Mouse (Mus musculus) WW6 (cell line): ENCODE measurements around the gene Iqgap1.
"Not testable (repeated sequence)": the region's sequence is repeated elsewhere in the genome, so short reads cannot be mapped to it uniquely, and the experiment has no call there.

Source experiments
- DNase-seq: peaks from one replicate; pipeline ENCODE4 v3.0.0-alpha.2; 2013; ENCODE audit warnings: low read depth, low spot score

The Iqgap1 gene

DNA sequence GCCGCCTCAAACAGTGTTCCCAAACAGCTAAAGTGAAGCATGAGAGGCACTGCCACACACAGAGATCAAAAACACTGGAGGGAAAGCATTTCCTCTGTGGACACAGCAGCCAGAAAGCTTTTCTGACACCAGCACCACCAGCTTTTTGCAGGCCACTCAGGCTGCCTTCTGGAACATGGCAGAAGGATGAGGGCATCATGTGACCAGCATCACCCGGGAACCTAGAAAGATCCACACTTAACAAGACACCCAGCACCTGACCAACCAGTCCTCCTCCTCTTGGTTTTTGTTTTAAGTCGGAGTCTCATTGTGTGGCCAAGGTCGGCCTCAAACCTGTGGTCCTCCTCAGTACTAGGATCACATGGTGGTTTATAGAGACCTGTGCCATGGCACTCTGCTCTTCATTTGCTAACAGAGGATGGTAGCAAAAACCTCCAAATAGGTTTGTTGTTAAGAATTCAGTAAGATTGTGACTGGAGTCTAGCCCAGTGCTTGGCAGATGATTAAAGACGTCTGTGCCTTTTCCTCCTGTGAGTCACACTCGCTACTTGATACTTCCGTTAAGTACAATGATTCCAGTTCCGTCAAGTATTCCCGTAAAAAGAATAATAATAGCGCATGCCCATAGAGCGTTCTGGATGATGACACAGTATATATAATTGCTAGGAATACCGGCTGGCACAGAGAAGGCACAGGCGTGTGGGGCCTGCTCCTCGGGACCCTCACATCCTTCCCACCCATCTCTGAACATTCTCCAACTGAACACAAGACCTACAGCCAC lies 51.8 kb downstream of the Iqgap1 start:
- DNase-seq = no peak

DNA sequence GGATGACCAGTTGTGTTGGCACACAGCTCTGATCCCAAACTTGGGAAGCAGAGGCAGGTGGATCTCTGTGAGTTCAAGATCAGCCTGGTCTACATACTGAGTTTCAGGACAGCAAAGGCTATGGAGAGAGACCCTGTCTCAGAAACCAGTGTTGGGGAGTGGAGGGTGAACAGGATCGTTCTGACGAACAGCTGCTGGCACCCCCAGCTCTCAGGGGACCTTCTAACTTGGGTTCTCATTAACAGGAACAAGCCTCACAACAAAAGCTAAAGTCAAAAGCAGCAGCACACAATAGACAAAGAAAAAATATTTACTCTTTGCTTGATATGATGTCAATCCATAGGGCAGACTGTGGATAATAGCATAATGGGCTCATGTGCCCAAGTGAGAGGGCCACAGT lies 55.3 kb downstream of the Iqgap1 start:
- DNase-seq = no peak

DNA sequence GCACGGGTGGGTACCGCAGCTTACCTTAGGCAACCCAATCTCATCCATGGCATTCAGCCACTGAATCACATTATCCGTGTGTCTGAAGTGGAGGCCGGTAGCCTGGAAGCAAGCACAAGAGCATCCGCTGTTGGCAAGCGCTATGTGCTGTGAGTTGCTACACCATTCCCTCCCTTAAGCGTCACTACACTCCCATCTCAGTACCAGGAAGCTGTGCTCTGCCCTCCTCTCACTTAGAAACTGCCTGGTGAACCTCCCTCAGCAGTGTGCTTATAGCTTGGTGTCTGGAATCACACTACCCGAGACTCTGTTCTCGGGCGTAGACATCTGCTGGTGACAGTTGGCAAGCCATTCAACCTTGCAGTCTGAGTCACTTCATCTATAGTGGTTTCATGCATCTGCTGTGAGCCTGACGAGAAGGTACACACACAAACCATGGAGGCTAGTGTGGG lies 58.9 kb downstream of the Iqgap1 start:
- no peak for DNase-seq

DNA sequence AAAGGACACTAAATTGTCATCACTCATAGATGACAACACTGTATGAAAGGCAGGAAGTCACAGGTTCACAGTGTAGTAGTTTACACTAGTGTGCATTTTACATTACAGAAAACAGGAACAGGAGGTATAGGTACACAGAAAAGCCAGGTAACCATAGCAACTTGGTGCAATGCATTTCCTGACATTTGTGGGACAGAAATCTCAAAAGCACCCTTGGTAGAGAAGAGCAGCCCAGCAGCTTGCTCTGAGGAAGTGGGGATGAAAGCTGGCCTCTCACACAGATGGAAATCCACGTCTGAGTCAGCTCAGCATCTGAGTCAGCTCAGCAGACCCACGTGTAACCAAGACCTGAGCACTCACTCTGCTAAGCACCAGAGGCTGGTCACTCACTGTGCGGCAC lies 59.7 kb downstream of the Iqgap1 start:
- DNase-seq = no peak

DNA sequence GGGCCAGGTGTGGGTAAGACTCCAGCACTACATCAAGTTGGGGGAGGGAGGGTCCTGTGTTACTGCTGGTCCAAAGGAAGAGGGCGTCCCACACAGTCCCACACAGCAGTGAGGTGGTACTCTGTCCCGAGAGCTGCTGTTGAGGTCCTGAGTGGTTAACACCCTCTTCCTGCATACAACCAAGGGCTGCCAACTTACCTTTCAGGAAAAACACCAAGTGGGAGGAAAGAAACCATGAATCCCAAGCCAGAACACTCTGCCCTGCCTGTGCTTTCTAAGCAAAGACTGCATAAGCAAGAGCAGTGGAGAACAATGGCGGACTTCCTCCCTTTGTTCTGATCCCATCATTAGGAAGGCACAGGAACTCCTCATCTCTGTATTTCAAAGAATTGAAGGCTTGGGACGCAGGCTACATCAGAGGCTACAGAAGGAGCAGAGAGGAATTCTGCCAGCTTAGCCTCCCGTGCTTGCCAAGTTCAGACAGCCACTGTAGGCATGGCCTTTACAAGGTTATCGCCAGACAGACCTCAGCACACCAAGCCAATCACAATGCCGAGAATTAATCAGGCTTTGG lies 61.8 kb downstream of the Iqgap1 start:
- no peak for DNase-seq

DNA sequence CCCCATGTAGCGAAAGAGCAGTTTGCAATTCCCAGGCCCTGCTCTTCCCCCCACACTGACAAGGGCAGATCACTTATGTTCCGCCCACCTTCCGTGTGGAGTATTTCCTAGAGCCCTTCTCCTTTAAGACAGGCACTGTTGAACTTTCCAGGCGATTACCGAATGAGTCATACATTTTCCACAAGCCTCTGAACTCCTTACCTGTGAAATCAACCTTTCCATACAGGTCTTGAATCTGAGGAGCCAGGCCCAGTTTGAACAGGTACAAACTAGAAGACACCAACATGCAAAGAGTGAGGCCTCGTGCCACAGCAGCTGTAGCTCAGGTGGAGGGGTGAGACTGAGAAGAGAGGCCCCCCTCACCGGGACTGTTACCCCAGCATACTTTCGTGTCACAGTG lies 63.5 kb downstream of the Iqgap1 start:
- no peak for DNase-seq

DNA sequence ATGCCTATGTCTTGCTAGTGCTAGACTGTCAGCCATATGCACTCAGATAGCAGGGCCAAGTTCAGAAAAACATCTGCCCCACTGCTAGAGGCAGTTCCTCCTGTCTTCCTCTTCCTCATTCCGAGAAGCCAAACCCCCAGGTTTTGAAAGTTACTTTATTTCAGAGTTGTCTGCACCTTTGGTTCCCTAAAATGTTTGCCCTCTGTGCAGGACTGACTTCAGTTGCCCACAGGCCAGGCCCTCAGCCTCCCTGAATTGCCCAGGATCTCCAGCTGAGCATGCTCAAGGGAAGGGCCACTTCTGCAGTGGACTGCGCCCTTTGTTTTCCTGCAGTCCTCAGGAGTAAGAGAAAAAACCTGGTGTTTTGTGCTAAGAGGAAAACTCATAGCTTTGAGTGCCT lies 71.7 kb downstream of the Iqgap1 start:
- no peak for DNase-seq

DNA sequence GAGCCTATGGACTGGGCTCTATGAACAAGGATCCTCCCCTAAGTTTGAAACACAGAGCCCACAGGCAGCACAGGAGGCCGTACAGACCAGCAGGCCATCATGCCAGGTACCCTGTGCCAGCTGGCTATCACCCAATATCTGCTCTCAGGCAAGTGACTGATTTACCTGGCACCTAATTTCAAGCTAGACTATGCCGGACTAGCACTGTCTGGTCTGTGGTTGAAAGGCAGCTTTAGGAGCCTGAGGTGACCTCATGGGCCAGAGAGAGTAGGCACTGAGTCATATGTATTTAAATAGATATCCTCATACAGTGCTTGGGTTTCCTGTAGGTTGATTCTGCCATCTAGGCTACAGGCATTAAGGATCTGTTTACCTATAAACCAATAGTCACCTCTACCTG lies 72.2 kb downstream of the Iqgap1 start:
- DNase-seq = no peak

DNA sequence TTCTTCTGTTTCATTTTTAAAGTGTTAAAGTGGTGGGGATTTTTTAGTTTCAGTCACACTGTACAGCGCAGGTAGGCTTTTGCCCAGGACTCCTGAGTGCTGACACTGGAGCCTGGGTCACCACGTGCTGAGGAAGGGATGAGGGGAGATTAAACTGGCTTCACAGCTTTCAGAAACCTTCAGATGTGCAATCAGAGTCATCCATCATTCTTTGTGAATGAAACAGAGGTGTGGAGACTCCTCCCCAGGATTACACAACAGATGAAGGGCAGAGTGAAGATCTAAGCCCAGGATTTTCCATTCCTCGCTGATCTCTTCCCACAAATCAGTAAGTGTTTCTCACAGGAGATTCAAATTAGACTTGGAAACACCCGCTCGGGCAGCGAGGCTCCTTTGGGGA lies 76.2 kb downstream of the Iqgap1 start:
- DNase-seq = no peak

DNA sequence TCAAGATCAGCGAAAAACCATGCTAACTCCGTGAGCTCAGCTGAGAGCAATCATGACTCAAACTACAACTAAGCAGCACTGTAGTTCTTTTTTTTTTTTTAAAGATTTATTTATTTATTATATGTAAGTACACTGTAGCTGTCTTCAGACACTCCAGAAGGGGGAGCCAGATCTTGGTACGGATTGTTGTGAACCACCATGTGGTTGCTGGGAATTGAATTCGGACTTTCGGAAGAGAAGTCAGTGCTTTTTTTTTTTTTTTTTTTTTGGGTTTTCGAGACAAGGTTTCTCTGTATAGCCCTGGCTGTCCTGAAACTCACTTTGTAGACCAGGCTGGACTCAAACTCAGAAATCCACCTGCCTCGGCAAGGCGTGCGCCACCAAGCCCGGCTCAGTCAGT lies 76.7 kb downstream of the Iqgap1 start:
- DNase-seq = not testable (repeated sequence)

DNA sequence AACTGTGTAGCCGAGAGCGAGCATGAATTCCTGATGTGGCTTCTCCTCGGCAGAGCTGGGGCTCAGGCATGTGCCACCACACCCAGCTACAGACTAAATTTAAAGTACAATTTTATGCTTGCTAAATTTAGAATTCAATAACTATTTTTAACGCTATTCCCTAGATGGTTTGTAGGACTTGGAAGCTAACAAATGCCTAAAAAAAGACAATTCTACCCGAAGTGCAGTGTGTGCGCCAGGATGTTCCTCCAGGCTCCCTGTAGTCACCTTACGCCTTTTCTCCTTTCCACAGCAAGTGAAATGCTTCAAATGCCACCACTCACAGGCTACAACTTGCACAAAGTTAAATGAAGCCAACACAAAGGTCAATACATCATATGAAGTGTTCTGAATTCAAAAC lies 78.4 kb downstream of the Iqgap1 start:
- no peak for DNase-seq

DNA sequence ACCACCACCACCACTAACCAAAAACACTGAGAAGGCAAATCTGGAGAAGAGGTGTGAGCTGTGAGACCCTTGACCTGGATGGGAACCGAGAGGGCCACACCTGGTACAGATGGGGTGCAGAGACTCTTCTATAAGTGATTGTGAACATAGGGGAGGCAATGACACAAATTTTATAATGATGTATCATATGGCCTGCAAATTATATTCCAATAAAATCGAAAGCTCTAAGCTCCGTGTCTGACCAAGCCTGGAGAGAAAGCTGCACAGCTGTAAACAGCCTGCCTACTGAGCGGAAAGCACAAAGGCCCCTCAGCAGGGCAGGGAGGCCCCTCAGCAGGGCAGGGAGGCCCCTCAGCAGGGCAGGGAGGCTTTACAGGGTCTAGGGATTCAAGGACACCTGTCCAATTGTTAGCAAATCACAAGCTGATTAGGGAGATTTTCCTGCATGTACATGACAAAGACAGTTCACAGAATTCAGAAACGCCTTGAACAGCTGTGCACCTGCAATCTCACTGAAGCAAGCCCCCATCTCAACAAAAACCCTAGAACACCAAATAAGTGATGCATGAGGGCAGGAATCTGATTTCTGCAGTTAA lies 79.5 kb downstream of the Iqgap1 start:
- DNase-seq = no peak

DNA sequence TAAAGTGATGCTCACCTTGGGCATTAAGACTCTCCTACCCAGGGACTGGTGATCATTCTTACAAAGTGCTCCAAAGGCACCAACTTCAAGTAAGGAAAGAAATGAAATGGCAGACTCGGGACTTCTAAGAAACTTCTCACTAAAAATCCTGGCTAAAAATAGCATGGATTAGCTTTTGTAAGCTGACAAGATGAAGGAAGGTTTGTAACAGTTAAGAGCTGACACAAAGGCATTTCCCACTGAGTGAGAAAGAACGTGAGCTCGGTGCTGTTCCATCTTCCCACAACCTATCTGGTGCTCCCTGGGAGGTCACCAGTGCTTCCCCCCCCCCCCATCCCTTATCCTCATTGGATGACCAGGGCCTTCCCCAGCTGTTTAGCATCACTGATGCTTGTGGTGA lies 80.0 kb downstream of the Iqgap1 start:
- DNase-seq = no peak

DNA sequence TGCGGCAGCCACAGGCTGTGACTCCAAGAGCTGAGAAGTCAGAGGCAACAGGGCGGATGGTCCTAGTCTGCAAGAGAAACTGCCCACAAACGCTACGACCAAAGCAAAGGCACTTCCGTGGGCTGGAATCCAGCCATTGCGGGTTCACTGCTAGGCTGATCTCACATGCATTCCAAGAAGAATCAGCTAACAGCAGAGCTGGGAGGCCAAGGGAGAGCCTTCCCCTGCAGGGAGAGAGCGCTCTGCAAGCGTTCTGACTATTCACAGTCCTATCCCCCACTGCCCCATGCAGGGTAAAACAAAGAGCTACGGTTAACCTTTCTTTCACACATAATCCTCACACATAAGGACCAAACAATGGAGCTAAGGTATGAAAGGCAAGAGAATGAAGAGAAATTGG lies 80.5 kb downstream of the Iqgap1 start:
- DNase-seq = no peak

DNA sequence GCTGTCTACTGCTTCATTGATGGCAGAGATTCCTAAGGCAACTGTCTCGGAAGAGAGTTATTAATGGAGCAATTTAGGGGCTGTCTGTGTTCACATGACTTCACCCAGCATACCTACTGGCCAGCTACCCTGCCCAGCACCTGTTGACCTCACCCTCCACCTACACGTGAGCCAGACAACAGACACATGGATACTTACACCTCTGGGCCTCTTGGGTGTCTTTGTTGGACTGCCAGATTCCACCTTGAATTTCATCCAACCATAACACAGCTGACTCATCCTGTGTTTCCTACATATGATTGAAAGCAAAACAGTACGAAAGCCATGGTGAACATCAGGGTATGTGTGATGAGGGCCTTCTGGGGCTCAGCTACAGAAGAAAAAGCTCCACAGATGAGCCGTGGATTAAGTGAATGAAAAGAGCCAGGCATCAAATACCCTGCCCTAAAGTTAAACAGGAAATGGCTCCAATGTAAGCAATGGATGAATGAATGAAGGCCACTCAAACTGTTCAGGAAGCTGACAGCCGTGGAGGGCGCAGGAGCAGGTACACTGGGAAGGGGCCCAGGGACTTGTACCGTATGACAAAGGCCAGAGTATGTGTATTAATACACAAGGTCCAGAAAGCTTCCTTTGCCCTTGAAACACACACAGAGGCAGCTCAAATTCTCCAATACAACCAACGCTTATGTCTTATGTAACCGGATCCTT lies 81.7 kb downstream of the Iqgap1 start:
- no peak for DNase-seq

DNA sequence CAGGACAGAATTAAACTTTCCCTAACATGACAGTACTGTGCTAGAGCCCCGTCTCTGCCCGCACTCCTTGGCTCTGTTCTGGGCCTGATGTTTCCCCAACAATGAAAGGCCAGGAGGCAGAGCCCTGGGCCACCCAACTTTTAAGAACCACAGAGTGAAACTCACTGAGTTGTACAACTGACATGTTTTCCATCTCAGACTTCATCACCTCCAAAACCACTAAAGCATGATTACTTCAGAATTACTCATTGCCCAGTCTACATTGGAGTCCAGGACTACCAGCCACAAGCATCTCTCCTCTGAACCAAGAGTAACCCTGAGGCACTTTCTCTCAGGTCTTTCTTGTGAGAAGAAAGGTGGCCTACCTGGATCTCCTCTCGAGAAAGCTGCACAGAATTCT lies 83.1 kb downstream of the Iqgap1 start:
- DNase-seq = no peak

DNA sequence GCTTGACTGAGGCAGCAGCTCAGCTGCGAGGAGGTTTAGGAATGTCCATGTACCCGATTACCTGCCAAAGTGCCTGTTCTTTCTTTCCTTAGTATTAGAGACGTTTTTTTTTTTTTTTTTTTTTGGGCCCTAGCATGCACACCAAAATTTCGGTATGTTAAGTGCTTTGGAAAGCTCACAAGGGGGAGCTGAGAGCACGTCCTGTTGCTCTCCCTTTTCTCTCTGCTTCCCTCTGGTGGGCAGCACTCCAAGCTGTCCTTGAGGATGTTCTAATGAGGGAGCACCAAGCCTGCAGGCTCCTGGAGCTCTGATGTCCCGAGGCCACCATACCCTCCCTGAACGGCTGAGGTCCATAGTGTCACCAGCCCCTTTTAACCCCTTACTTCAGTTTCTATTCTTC lies 84.8 kb downstream of the Iqgap1 start:
- no peak for DNase-seq

DNA sequence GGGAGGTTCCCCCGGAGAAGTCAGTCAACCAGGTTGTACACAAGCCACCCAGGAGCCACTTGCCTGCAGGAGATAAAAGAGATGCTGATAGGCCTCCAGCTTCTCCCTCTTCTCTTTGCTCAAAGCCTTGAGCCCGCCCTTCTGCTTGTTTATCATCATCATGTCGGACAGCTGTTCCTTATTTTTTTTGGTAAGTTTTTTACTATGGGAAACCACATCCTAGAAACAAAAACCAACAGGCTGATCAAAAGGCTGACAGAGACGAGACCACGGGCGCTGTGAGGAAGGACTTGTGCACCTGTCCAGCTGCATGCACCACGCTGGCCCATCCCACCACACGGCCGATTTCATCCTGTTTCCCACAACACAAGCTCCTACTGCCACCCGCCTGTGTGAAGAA lies 89.6 kb downstream of the Iqgap1 start:
- DNase-seq = no peak

DNA sequence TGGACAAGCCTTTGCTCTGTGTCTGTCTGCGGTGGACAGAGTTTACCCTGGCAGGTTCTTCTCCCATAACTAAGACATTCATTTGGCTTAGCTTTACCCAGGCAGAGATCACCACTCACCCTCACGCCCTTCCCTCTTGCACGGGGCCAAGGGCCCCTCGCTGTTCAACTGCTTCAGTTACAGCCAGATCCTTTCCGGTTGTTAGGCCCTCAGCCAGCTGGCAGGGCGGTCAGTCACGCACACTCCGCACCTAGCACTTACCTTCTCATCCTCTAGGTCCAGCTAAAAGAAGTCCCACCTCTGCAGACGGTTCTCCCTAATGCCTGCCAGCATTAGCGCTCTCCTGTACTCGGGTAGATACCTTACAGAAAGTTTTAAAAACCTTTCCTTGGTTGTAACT lies 92.8 kb downstream of the Iqgap1 start:
- no peak for DNase-seq

DNA sequence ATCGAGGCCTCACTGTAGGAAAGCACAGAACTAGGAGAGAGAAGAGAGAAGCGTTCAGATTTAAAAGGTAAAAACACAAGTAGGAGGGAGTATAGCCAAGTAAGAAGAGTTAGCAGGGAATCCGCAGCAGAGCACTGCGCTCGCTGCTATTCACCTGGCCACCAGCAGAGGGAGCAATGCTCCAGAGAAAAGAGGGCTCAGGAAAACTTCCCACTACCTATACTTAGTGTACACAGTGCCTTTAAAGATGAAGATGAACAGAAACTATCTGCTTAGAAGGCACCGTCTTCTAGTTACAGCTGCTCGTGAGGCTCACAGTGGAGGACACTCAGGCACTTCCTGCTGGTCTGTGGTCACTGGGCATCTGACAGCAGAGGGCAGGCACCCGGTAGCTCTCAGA lies 96.1 kb downstream of the Iqgap1 start:
- DNase-seq = no peak

DNA sequence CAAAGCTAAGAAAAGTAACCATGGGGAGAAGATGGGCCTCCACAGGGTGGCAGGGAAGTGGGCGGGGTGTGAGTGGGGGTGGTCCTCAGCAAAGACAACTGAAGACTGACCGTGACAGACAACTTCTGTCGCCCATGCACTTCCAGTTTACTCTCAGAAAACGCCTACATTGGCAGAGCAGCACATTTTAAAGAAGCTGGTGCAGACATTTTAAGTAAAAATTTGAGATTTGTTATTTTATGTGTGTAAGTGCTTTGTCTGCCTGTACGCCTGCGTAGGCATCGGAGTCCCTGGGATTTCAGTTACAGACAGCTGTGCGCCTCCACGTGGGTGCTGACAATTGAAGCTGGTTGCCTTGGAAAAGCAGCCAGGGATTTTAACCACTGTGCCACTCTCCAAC lies 104.7 kb downstream of the Iqgap1 start:
- no peak for DNase-seq

DNA sequence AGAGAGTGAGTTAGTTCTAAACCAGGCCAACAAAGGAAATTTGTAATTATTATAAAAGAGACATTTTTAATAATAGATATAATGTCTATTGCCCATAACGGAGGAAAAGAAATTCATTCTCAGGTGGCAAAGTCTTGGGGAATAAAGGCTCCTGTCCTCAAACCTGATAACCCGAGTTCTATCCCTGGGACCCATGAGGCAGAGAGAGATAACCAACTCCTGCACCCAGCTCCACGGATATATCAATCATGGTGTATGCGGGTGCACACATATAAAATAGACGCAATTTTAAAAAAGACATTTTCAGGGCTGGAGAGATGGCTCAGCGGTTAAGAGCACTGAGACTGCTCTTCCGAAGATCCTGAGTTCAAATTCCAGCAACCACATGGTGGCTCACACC lies 106.2 kb downstream of the Iqgap1 start:
- DNase-seq = no peak

DNA sequence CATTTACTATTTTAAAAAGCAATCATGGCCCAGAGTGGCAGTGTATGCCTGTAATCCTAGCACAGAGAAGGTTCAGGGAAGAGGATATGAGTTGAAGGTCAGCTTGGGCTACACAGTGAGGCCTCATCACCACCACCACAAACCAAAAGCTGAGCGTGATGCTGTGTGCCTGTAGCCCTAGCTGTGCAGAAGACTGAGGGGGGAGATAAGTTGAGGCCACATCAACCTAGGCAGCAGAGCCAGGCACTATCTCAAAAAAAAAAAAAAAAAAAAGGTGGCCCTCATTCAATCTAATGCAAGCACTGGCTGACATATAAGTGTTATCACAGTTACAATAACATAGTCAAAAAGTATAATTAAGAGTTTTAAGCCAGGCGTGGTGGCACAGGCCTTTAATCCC lies 106.7 kb downstream of the Iqgap1 start:
- no peak for DNase-seq
